Mouse (Mus musculus): ENCODE measurements around the gene Agrn. TPM values are rescaled to one million over a fixed set of nuclear protein-coding genes. Genes with fewer than 3 reads are reported as not detected.

The Agrn gene
- polyA plus RNA-seq, 1 experiment: not detected

DNA sequence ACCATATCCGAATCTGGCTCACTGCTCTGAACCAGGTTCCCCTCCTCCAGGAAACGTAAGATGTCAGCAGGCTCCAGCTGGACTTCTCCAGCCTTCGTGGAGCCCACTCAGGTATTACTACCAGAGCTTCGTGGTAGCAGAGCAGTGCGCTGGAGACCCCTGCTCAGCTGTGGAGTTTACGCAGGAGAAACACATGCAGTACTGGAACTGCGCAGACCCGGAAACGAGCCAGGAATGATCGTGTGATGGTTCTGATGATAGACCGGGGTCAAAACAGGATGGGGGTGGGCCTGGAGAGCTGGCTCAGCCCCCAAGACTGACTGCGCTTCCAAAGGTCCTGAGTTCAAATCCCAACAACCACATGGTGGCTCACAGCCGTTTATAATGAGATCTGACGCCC, 61.5 kb downstream of the Agrn start:
- H3K27ac ChIP-seq (ENCODE audit: insufficient read depth, low read depth, low read length): no peak overlapping the region
- H3K4me3 ChIP-seq (ENCODE audit: insufficient read depth, low read depth, low read length): no peak overlapping the region
- H3K4me1 ChIP-seq (ENCODE audit: control insufficient read depth, insufficient read depth, low read length): peaks cover 11% of the 10 kb centered on the region
- WGBS: 94% methylated on average over 14 of the region's 14 CpGs
- TF ChIP-seq CTCF (IDR thresholded peaks at IDR 0.05; ENCODE audit: insufficient read depth, low read depth, low read length) (no peak), POLR2A (IDR thresholded peaks at IDR 0.05; ENCODE audit: insufficient read depth, low read depth, low read length) (no peak)

DNA sequence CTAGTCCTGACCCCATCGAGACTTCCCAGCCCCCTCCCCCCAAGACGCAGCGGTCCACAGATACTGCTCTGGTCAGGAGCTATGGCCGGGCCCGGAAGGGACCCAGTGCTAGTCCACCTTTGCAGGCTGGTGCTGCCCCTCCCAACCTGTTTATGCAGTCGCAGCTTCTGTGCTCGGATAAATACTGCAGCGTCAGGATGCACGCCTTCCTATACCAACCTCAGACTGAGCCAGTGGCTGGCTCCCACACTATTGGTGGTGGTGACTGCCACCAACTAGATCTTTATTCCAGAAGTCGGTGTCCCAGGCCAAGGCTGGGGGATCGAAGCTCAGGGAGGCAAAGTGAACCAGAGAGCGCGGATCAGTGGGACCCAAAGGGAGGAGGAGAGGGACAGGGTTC, 62.2 kb downstream of the Agrn start:
- no peak for TF ChIP-seq POLR2A (IDR thresholded peaks at IDR 0.05; ENCODE audit: insufficient read depth, low read depth, low read length)
- TF ChIP-seq CTCF (IDR thresholded peaks at IDR 0.05; ENCODE audit: insufficient read depth, low read depth, low read length): no peak
- Histone ChIP-seq H3K4me3 (ENCODE audit: insufficient read depth, low read depth, low read length) (no peak overlapping the region), H3K4me1 (ENCODE audit: control insufficient read depth, insufficient read depth, low read length) (peaks cover 11% of the 10 kb centered on the region), H3K27ac (ENCODE audit: insufficient read depth, low read depth, low read length) (no peak overlapping the region)
- WGBS: 91% methylated on average over 13 of the region's 13 CpGs

DNA sequence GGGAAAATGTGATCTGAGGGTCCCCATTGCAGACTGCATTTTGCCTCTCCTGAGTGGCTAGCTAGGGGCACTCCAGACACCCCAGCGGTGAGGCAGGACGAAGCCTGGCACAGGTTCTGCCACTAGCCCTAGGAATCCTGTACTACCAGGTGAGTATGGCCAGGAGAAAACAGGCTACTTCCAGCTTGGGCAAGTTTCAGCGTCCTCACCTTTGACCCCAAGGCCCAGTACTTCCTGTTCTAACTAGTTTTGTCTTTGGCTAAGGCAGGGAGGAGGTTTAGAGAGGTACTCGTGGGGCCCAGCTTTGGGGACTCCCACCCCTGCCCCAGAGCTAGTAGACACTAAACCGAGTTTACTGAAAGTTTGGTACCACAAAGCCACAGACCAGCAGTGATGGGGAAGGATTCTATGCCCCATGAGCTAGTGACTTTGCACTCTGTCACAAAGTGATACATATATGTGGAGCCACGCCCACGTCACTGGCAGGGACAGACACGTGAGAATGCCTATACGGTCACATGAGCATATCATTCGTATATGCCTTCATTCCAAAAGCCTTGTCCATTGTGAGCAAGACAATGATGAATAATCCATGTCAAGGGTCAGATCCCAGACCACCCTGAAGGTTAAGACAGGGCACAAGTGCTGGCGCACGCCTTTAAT, 63.2 kb downstream of the Agrn start:
- no peak for TF ChIP-seq POLR2A (IDR thresholded peaks at IDR 0.05; ENCODE audit: insufficient read depth, low read depth, low read length)
- TF ChIP-seq CTCF (IDR thresholded peaks at IDR 0.05; ENCODE audit: insufficient read depth, low read depth, low read length): no peak
- no peak overlapping the region for H3K27ac ChIP-seq (ENCODE audit: insufficient read depth, low read depth, low read length)
- 89% methylated on average over 12 of the region's 12 CpGs for WGBS

DNA sequence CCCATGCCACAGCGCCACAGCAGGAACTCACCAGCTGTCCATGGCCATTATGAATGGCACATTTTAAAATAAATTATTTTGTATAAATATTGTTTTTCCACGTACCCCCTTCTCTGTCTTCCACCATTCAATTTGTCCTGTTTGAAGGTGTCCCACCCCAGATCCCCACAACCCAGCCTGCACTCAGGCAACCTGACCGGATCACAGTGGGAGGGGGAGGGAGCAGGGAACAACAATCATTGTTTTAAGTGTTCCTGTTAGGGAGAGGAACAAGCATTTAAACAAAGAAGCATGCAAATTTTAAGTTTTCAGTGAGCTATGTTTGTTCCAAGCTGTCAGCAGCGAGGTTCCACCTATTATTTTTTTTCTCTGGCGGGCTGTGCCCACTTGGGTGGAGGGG, 64.0 kb downstream of the Agrn start:
- TF ChIP-seq CTCF (IDR thresholded peaks at IDR 0.05; ENCODE audit: insufficient read depth, low read depth, low read length) (no peak), POLR2A (IDR thresholded peaks at IDR 0.05; ENCODE audit: insufficient read depth, low read depth, low read length) (no peak)
- peaks cover 11% of the 10 kb centered on the region for H3K4me1 ChIP-seq (ENCODE audit: control insufficient read depth, insufficient read depth, low read length)
- H3K27ac ChIP-seq (ENCODE audit: insufficient read depth, low read depth, low read length): no peak overlapping the region
- WGBS: 37% methylated on average over 5 of the region's 5 CpGs
- H3K4me3 ChIP-seq (ENCODE audit: insufficient read depth, low read depth, low read length): no peak overlapping the region

More for the DNA sequence above, 63.2 kb downstream of the Agrn start:
- Histone ChIP-seq H3K4me3 (ENCODE audit: insufficient read depth, low read depth, low read length) (no peak overlapping the region), H3K4me1 (ENCODE audit: control insufficient read depth, insufficient read depth, low read length) (peaks cover 11% of the 10 kb centered on the region)

DNA sequence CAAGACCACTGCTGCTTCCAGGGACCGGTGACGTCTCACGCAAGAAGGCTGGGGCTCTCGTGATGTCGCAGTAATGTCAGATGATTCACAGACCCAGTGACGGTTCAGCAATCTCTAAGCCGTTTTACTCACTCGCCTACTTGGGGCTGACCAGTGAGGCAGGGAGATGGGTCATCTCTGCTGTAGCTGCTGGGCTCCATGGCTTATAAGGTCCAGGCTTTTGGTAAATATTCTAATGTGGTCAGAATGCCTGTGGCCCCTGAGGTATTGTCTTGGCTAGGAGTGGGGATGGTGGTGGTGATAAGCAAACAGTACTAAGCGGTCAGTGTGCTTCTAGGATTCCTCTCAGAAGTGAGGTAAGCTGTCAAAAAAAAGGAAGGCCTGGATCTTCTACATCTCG, 66.3 kb downstream of the Agrn start:
- 90% methylated on average over 10 of the region's 10 CpGs for WGBS
- Histone ChIP-seq H3K27ac (ENCODE audit: insufficient read depth, low read depth, low read length) (no peak overlapping the region), H3K4me3 (ENCODE audit: insufficient read depth, low read depth, low read length) (no peak overlapping the region), H3K4me1 (ENCODE audit: control insufficient read depth, insufficient read depth, low read length) (peaks cover 11% of the 10 kb centered on the region)
- TF ChIP-seq CTCF (IDR thresholded peaks at IDR 0.05; ENCODE audit: insufficient read depth, low read depth, low read length): no peak

DNA sequence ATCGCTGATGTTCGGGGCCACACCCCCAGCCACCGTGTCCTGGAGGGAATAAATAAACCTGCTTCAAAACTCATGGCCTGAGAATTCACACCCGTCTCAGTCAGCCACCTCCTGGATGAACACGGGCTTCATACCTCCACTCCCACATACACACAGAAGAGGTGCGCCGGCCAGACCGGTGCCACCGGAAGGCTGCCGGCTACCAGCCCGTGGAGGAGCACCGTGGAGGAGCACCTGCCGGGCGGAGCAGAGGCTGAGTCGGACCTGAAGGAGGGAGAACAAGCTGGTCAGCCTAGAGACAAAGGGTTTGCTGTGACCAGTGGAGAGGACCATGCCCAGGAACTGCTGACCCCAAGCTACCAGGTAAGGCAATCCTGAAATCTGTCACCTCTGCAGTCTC, 66.9 kb downstream of the Agrn start, which contains the start of gene Rnf223:
Rnf223 (plus strand) TSS at position 78 of the 400 bp plus-strand sequence.
- TF ChIP-seq CTCF (IDR thresholded peaks at IDR 0.05; ENCODE audit: insufficient read depth, low read depth, low read length) (no peak), POLR2A (IDR thresholded peaks at IDR 0.05; ENCODE audit: insufficient read depth, low read depth, low read length) (no peak)
- peaks cover 11% of the 10 kb centered on the region for H3K4me1 ChIP-seq (ENCODE audit: control insufficient read depth, insufficient read depth, low read length)
- H3K27ac ChIP-seq (ENCODE audit: insufficient read depth, low read depth, low read length): no peak within 1 kb of the TSS
- no peak within 1 kb of the TSS for H3K4me3 ChIP-seq (ENCODE audit: insufficient read depth, low read depth, low read length)
- WGBS: 83% methylated on average over 15 of the region's 15 CpGs

DNA sequence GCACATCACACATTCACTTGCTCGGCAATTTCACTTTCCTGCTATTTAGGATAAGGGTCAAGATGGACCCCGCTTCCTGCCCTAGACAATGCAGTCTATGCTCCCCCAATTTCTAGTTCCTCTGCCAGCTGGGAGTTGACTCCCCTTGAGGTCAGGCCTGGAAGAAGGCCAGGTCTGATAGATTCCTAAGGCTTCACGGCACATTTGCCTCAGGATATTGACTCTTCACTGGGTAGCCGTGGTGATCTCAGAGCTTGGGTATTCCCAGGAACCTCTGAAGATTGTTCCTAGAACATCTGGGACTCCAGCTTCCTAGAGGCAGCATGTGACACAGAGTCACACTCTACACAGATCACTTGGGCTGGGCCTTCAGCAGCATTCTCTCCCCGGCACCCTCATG, 68.5 kb downstream of the Agrn start:
- TF ChIP-seq CTCF (IDR thresholded peaks at IDR 0.05; ENCODE audit: insufficient read depth, low read depth, low read length): no peak
- no peak for TF ChIP-seq POLR2A (IDR thresholded peaks at IDR 0.05; ENCODE audit: insufficient read depth, low read depth, low read length)
- 82% methylated on average over 5 of the region's 5 CpGs for WGBS
- Histone ChIP-seq H3K4me1 (ENCODE audit: control insufficient read depth, insufficient read depth, low read length) (peaks cover 7% of the 10 kb centered on the region), H3K27ac (ENCODE audit: insufficient read depth, low read depth, low read length) (no peak overlapping the region), H3K4me3 (ENCODE audit: insufficient read depth, low read depth, low read length) (no peak overlapping the region)

DNA sequence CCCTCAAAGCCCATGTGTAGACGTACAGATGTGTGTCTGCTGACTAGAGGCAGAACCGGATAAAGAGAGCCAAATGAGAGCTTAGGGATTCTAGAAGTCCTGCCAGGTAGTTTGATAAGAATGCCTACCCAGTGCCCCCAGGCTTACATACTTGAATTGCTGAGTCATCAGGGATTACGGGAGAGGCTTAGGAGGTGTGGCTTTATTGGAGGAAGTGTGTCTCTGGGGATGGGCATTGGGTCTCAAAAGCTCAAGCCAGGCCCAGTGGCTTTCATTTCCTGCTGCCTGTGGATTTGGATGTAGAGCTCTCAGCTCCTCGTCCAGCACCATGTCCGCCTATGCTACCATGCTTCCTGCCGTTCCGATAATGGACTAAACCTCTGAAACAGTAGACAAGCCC, 70.4 kb downstream of the Agrn start:
- WGBS: 80% methylated on average over 7 of the region's 7 CpGs
- no peak overlapping the region for H3K4me3 ChIP-seq (ENCODE audit: insufficient read depth, low read depth, low read length)
- H3K27ac ChIP-seq (ENCODE audit: insufficient read depth, low read depth, low read length): no peak overlapping the region
- no peaks in the 10 kb centered on the region for H3K4me1 ChIP-seq (ENCODE audit: control insufficient read depth, insufficient read depth, low read length)
- TF ChIP-seq POLR2A (IDR thresholded peaks at IDR 0.05; ENCODE audit: insufficient read depth, low read depth, low read length): no peak
- no peak for TF ChIP-seq CTCF (IDR thresholded peaks at IDR 0.05; ENCODE audit: insufficient read depth, low read depth, low read length)

DNA sequence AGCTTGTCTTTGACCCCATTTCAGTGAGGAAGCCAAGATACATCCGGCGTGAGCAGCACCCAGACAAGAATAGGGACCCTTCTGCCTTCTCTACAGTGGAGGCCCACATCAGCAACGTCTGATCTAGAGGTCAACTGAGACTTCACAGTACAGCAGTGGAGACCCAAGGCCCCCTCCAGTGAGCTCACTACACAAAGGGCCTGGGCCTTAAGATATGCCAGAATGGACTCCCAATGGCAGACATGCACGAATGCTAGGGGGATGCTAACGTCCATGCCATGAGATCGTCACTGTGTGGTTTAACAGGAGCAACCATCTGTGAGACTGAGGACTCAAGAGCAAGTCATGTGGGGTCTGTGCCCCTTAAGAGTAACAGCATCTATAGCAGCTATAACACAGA, 71.9 kb downstream of the Agrn start:
- no peak for TF ChIP-seq CTCF (IDR thresholded peaks at IDR 0.05; ENCODE audit: insufficient read depth, low read depth, low read length)
- TF ChIP-seq POLR2A (IDR thresholded peaks at IDR 0.05; ENCODE audit: insufficient read depth, low read depth, low read length): no peak
- no peak overlapping the region for H3K4me3 ChIP-seq (ENCODE audit: insufficient read depth, low read depth, low read length)
- H3K4me1 ChIP-seq (ENCODE audit: control insufficient read depth, insufficient read depth, low read length): no peaks in the 10 kb centered on the region
- 92% methylated on average over 6 of the region's 6 CpGs for WGBS
- H3K27ac ChIP-seq (ENCODE audit: insufficient read depth, low read depth, low read length): no peak overlapping the region

DNA sequence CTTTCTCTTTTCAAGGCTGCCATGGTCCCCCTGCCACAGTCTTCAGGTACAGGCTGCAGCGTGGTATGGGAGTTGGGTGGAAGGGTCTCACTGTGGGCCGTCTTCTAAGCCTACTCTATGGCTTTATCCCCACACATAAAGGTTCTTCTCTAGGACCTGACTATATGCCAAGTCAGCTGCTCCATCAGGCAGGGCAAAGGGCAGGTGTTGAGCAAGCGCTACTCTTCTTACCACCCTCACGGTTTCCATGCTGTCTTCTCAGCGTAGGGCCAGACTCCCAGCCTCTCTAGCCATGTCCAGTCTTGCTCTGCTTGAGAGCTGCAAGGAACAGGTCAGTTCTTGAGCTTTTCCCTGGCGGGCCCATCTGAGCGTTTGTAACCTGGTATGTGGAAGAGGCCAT, 73.2 kb downstream of the Agrn start:
- TF ChIP-seq CTCF (IDR thresholded peaks at IDR 0.05; ENCODE audit: insufficient read depth, low read depth, low read length) (no peak), POLR2A (IDR thresholded peaks at IDR 0.05; ENCODE audit: insufficient read depth, low read depth, low read length) (no peak)
- H3K4me1 ChIP-seq (ENCODE audit: control insufficient read depth, insufficient read depth, low read length): no peaks in the 10 kb centered on the region
- H3K4me3 ChIP-seq (ENCODE audit: insufficient read depth, low read depth, low read length): no peak overlapping the region
- H3K27ac ChIP-seq (ENCODE audit: insufficient read depth, low read depth, low read length): no peak overlapping the region
- WGBS: 95% methylated on average over 7 of the region's 7 CpGs

Other genes starting within 250 kb of the Agrn start
- not detected in 2 replicates for gene C1qtnf12, start 235.2 kb downstream of the Agrn start, polyA plus RNA-seq (2012; ENCODE audit: insufficient read depth, insufficient read length, low replicate concordance, missing spikeins)
- gene B3galt6, start 204.8 kb downstream of the Agrn start, polyA plus RNA-seq (2012; ENCODE audit: insufficient read depth, insufficient read length, low replicate concordance, missing spikeins): not detected in 2 replicates
- gene Sdf4, start 204.6 kb downstream of the Agrn start, polyA plus RNA-seq (2012; ENCODE audit: insufficient read depth, insufficient read length, low replicate concordance, missing spikeins): 218 TPM in 1 of 2 replicates, not detected in the other
- not detected in 2 replicates for gene Tnfrsf4, start 183.6 kb downstream of the Agrn start, polyA plus RNA-seq (2012; ENCODE audit: insufficient read depth, insufficient read length, low replicate concordance, missing spikeins)
- not detected in 2 replicates for gene Tnfrsf18, start 171.3 kb downstream of the Agrn start, polyA plus RNA-seq (2012; ENCODE audit: insufficient read depth, insufficient read length, low replicate concordance, missing spikeins)
- gene Ttll10, start 138.1 kb downstream of the Agrn start, polyA plus RNA-seq (2012; ENCODE audit: insufficient read depth, insufficient read length, low replicate concordance, missing spikeins): not detected in 2 replicates
- not detected in 2 replicates for gene 9430015G10Rik, start 87.5 kb downstream of the Agrn start, polyA plus RNA-seq (2012; ENCODE audit: insufficient read depth, insufficient read length, low replicate concordance, missing spikeins)
- gene Rnf223, start 67.0 kb downstream of the Agrn start, polyA plus RNA-seq (2012; ENCODE audit: insufficient read depth, insufficient read length, low replicate concordance, missing spikeins): not detected in 2 replicates
- gene Isg15, start 3.3 kb upstream of the Agrn start, polyA plus RNA-seq (2012; ENCODE audit: insufficient read depth, insufficient read length, low replicate concordance, missing spikeins): not detected in 2 replicates
- gene AW011738, start 5.8 kb upstream of the Agrn start, polyA plus RNA-seq (2012; ENCODE audit: insufficient read depth, insufficient read length, low replicate concordance, missing spikeins): not detected in 2 replicates
- not detected in 2 replicates for gene Perm1, start 18.4 kb upstream of the Agrn start, polyA plus RNA-seq (2012; ENCODE audit: insufficient read depth, insufficient read length, low replicate concordance, missing spikeins)
- 117 TPM in 1 of 2 replicates, not detected in the other for gene Plekhn1, start 37.4 kb upstream of the Agrn start, polyA plus RNA-seq (2012; ENCODE audit: insufficient read depth, insufficient read length, low replicate concordance, missing spikeins)
- not detected in 2 replicates for gene Noc2l, start 38.5 kb upstream of the Agrn start, polyA plus RNA-seq (2012; ENCODE audit: insufficient read depth, insufficient read length, low replicate concordance, missing spikeins)
- not detected in 2 replicates for gene Samd11, start 58.2 kb upstream of the Agrn start, polyA plus RNA-seq (2012; ENCODE audit: insufficient read depth, insufficient read length, low replicate concordance, missing spikeins)
- gene Vmn2r-ps159, start 133.6 kb upstream of the Agrn start, polyA plus RNA-seq (2012; ENCODE audit: insufficient read depth, insufficient read length, low replicate concordance, missing spikeins): not detected in 2 replicates

Data from olfactory bulb, adult 2 months (tissue).